Mouse (Mus musculus) kidney, embryonic 14.5 days (tissue): ENCODE measurements at regions not wholly inside any gene's neighbourhood (a gene's known extent, or its start where the extent isn't known, plus 50 kb on each side); places are given as distances from the start of the nearest gene placed in this dataset.

Source experiments
- ATAC-seq: fragments of 200-750 bp; cut with Nextera tagmentation; 2 replicates; pipeline ENCODE4 v1.8.0; 2017; ENCODE audit warnings: moderate number of reproducible peaks, mild to moderate bottlenecking, moderate TSS enrichment, moderate library complexity; ENCODE audit not compliant: low FRiP score, low TSS enrichment
- H3K27ac ChIP-seq: fragments of 300-500 bp; sonication (generic); 2 replicates; pipeline ENCODE4 v1.5.1; 2014; ENCODE audit warnings: low read depth, mild to moderate bottlenecking, low read length, moderate library complexity, mixed read lengths
- H3K27me3 ChIP-seq: fragments of 300-500 bp; sonication (generic); 2 replicates; pipeline ENCODE4 v1.6.1; 2014; ENCODE audit warnings: mild to moderate bottlenecking, low read length; ENCODE audit not compliant: control insufficient read depth, insufficient read depth
- H3K36me3 ChIP-seq: fragments of 300-500 bp; sonication (generic); 2 replicates; pipeline ENCODE4 v1.6.1; 2014; ENCODE audit warnings: low read length, mixed read lengths; ENCODE audit not compliant: control insufficient read depth, insufficient read depth
- H3K4me1 ChIP-seq: fragments of 300-500 bp; sonication (generic); 2 replicates; pipeline ENCODE4 v1.6.1; 2014; ENCODE audit warnings: low read length, mixed read lengths; ENCODE audit not compliant: control insufficient read depth, insufficient read depth
- H3K4me2 ChIP-seq: fragments of 300-500 bp; sonication (generic); replicated peaks from 2 replicates; pipeline ENCODE4 v1.6.1; 2014; ENCODE audit warnings: low read depth, mild to moderate bottlenecking, low read length
- H3K4me3 ChIP-seq: fragments of 300-500 bp; sonication (generic); 2 replicates; pipeline ENCODE4 v1.5.1; 2014; ENCODE audit warnings: mild to moderate bottlenecking, low read length
- H3K9ac ChIP-seq: fragments of 300-500 bp; sonication (generic); 2 replicates; pipeline ENCODE4 v1.6.1; 2014; ENCODE audit warnings: low read depth, mild to moderate bottlenecking, low read length, moderate library complexity
- H3K9me3 ChIP-seq: fragments of 300-500 bp; sonication (generic); 2 replicates; pipeline ENCODE4 v1.6.1; 2016; ENCODE audit warnings: low read length; ENCODE audit not compliant: control insufficient read depth
- WGBS: fragments of 180-500 bp; shearing (Covaris S2); extraction: QIAGEN DNeasy Blood & Tissue Kit; methylation state at CpG from one replicate; pipeline ENCODE4 v1.1.7; 2014; 5-methylcytosine and 5-hydroxymethylcytosine counted together

GRCm38 (mm10) chr9:85134900-85135299 lies 177.7 kb upstream of the Gm11114 start:
- no peak overlapping the region for H3K27ac ChIP-seq
- no peaks in the 10 kb centered on the region for H3K36me3 ChIP-seq
- no peak overlapping the region for H3K9ac ChIP-seq
- WGBS: 84% methylated on average over 1 of the region's 1 CpGs
- H3K27me3 ChIP-seq: no peaks in the 10 kb centered on the region
- no peak for ATAC-seq
- H3K4me3 ChIP-seq: no peak overlapping the region
- H3K4me2 ChIP-seq: no peak overlapping the region
- no peaks in the 10 kb centered on the region for H3K9me3 ChIP-seq
- H3K4me1 ChIP-seq: no peaks in the 10 kb centered on the region

GRCm38 (mm10) chr9:85136715-85137582 lies 175.6 kb upstream of the Gm11114 start:
- H3K36me3 ChIP-seq: no peaks in the 10 kb centered on the region
- no peak overlapping the region for H3K27ac ChIP-seq
- H3K9me3 ChIP-seq: no peaks in the 10 kb centered on the region
- no peaks in the 10 kb centered on the region for H3K4me1 ChIP-seq
- 59% methylated on average over 6 of the region's 6 CpGs for WGBS
- no peak overlapping the region for H3K4me2 ChIP-seq
- H3K4me3 ChIP-seq: no peak overlapping the region
- no peak for ATAC-seq
- H3K27me3 ChIP-seq: no peaks in the 10 kb centered on the region
- no peak overlapping the region for H3K9ac ChIP-seq

DNA sequence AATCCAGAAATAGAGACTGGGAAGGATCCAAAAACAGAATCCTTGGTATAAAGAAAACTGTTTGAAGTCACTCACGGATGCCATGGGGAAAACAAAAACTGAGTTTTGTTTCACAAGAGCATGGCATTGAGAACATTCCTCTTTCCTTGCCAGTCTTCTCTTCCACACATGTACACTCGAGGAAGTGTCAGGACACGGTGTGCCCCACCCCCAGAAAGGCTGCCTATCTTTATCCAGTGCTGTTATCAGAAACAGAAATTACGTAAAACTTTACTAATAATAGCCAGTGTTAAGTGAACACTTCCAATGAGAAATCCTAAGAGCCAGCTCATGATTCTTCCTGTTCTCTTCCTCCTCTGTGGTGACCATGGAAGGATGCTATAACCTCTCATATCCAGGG lies 172.7 kb upstream of the Gm11114 start:
- 74% methylated on average over 4 of the region's 4 CpGs for WGBS
- Histone ChIP-seq H3K27ac (no peak overlapping the region), H3K4me2 (no peak overlapping the region), H3K9me3 (no peaks in the 10 kb centered on the region), H3K4me3 (no peak overlapping the region), H3K27me3 (no peaks in the 10 kb centered on the region), H3K36me3 (no peaks in the 10 kb centered on the region), H3K9ac (no peak overlapping the region), H3K4me1 (no peaks in the 10 kb centered on the region)
- ATAC-seq: no peak

- Histone ChIP-seq H3K27ac (no peak overlapping the region), H3K27me3 (no peaks in the 10 kb centered on the region), H3K4me2 (no peak overlapping the region), H3K9ac (no peak overlapping the region), H3K4me3 (no peak overlapping the region), H3K9me3 (no peaks in the 10 kb centered on the region), H3K36me3 (no peaks in the 10 kb centered on the region), H3K4me1 (no peaks in the 10 kb centered on the region)
- WGBS: 89% methylated on average over 2 of the region's 2 CpGs
- no peak for ATAC-seq
Measured at GRCm38 (mm10) chr9:85144363-85144762, 168.2 kb upstream of the Gm11114 start.

- no peaks in the 10 kb centered on the region for H3K36me3 ChIP-seq
- no peaks in the 10 kb centered on the region for H3K27me3 ChIP-seq
- WGBS: 98% methylated on average over 1 of the region's 1 CpGs
Measured at GRCm38 (mm10) chr9:85165632-85166031, 146.9 kb upstream of the Gm11114 start.

DNA sequence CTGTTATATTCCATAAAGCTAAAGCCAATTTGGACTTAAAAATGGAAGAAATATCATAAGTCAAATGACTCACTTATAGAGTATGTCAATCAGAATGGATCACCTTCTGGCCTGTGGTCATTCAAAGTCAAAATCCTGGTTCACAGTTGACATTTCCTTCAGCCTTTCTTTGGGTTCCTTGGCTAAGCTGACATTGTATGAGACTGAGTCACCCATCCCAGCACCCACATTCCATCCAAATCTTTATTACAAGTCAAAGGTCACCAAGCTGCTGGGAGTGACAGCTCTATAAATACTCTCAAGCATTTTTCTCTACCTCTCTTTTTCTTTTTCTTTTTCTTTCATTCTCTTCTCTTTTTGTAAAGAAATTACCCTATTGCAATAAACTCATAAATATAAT lies 145.3 kb upstream of the Gm11114 start:
- no peak overlapping the region for H3K4me3 ChIP-seq
- no peak overlapping the region for H3K27ac ChIP-seq
- no peaks in the 10 kb centered on the region for H3K27me3 ChIP-seq
- no peak overlapping the region for H3K4me2 ChIP-seq
- H3K9me3 ChIP-seq: no peaks in the 10 kb centered on the region
- H3K4me1 ChIP-seq: no peaks in the 10 kb centered on the region
- ATAC-seq: no peak
- no peaks in the 10 kb centered on the region for H3K36me3 ChIP-seq
- H3K9ac ChIP-seq: no peak overlapping the region

More at GRCm38 (mm10) chr9:85165632-85166031, 146.9 kb upstream of the Gm11114 start:
- H3K9me3 ChIP-seq: no peaks in the 10 kb centered on the region
- no peak for ATAC-seq
- H3K9ac ChIP-seq: no peak overlapping the region
- H3K4me1 ChIP-seq: no peaks in the 10 kb centered on the region
- H3K4me3 ChIP-seq: no peak overlapping the region
- H3K27ac ChIP-seq: no peak overlapping the region
- no peak overlapping the region for H3K4me2 ChIP-seq

- Histone ChIP-seq H3K9ac (no peak overlapping the region), H3K9me3 (no peaks in the 10 kb centered on the region), H3K27me3 (no peaks in the 10 kb centered on the region), H3K27ac (no peak overlapping the region), H3K4me2 (no peak overlapping the region), H3K4me3 (no peak overlapping the region), H3K4me1 (no peaks in the 10 kb centered on the region), H3K36me3 (no peaks in the 10 kb centered on the region)
- whole genome bisulfite sequencing: 67% methylated on average over 3 of the region's 3 CpGs
- ATAC-seq: no peak
Measured at GRCm38 (mm10) chr9:85174431-85174830, 138.1 kb upstream of the Gm11114 start.

- 80% methylated on average over 3 of the region's 3 CpGs for WGBS
- Histone ChIP-seq H3K9me3 (no peaks in the 10 kb centered on the region), H3K4me1 (no peaks in the 10 kb centered on the region), H3K4me3 (no peak overlapping the region), H3K27me3 (no peaks in the 10 kb centered on the region), H3K27ac (no peak overlapping the region), H3K36me3 (no peaks in the 10 kb centered on the region), H3K4me2 (no peak overlapping the region), H3K9ac (no peak overlapping the region)
- no peak for ATAC-seq
Measured at GRCm38 (mm10) chr9:85201202-85201601, 111.4 kb upstream of the Gm11114 start.

- H3K4me3 ChIP-seq: no peak overlapping the region
Measured at GRCm38 (mm10) chr9:85224870-85225269, 87.7 kb upstream of the Gm11114 start.

More at GRCm38 (mm10) chr9:85224870-85225269, 87.7 kb upstream of the Gm11114 start:
- Histone ChIP-seq H3K4me1 (no peaks in the 10 kb centered on the region), H3K4me2 (no peak overlapping the region), H3K9me3 (no peaks in the 10 kb centered on the region), H3K36me3 (no peaks in the 10 kb centered on the region), H3K27ac (no peak overlapping the region), H3K9ac (no peak overlapping the region), H3K27me3 (no peaks in the 10 kb centered on the region)
- 80% methylated on average over 3 of the region's 3 CpGs for WGBS
- no peak for ATAC-seq
